Mouse (Mus musculus) hindbrain, embryonic 12.5 days (tissue): ENCODE data around the gene Eid2b. TPM values are rescaled to one million over a fixed set of nuclear protein-coding genes. Genes with fewer than 3 reads are reported as not detected.
A peak's percentile ranks its signal among the peaks of the same experiment; 100 is the strongest.

Source experiments
- ATAC-seq: fragments of 200-750 bp; cut with Nextera tagmentation; 2 replicates; pipeline ENCODE4 v1.8.0; 2017; ENCODE audit warnings: moderate TSS enrichment; ENCODE audit not compliant: low FRiP score
- H3K27ac ChIP-seq: fragments of 300-500 bp; sonication (generic); 2 replicates; pipeline ENCODE4 v1.5.1; 2016; ENCODE audit warnings: mild to moderate bottlenecking
- H3K27me3 ChIP-seq: fragments of 300-500 bp; sonication (generic); 2 replicates; pipeline ENCODE4 v1.6.1; 2016; ENCODE audit warnings: mild to moderate bottlenecking
- H3K36me3 ChIP-seq: fragments of 300-500 bp; sonication (generic); 2 replicates; pipeline ENCODE4 v1.6.1; 2016; ENCODE audit warnings: mild to moderate bottlenecking
- H3K4me1 ChIP-seq: fragments of 300-500 bp; sonication (generic); 2 replicates; pipeline ENCODE4 v1.6.1; 2016
- H3K4me2 ChIP-seq: fragments of 300-500 bp; sonication (generic); replicated peaks from 2 replicates; pipeline ENCODE4 v1.6.1; 2016; ENCODE audit warnings: mild to moderate bottlenecking
- H3K4me3 ChIP-seq: fragments of 300-500 bp; sonication (generic); 2 replicates; pipeline ENCODE4 v1.5.1; 2016; ENCODE audit warnings: mild to moderate bottlenecking
- H3K9ac ChIP-seq: fragments of 300-500 bp; sonication (generic); 2 replicates; pipeline ENCODE4 v1.6.1; 2016; ENCODE audit warnings: mild to moderate bottlenecking, moderate library complexity
- H3K9me3 ChIP-seq: fragments of 300-500 bp; sonication (generic); replicated peaks from 2 replicates; pipeline ENCODE4 v1.6.1; 2016; ENCODE audit warnings: mild to moderate bottlenecking
- WGBS: fragments of 180-500 bp; shearing (Covaris S2); methylation state at CpG from one replicate; pipeline ENCODE4 v1.1.7; 2016; 5-methylcytosine and 5-hydroxymethylcytosine counted together
- polyA plus RNA-seq: library from polyadenylated mRNA; unstranded; fragments of >200 nt; fragmentation: Nextera tagmentation; extraction: Ambion mirVana; gene quantifications from 2 replicates; pipeline ENCODE4 v1.2.1, GENCODE M21; 2016

Eid2b gene
- polyA plus RNA-seq, 1 experiment from 2014 or later: 26.7 TPM

GRCm38 (mm10) chr7:28306216-28306615 lies 28.7 kb downstream of the Eid2b start:
- Histone ChIP-seq H3K9ac (no peak overlapping the region), H3K4me2 (no peak overlapping the region), H3K27ac (no peak overlapping the region), H3K9me3 (no peaks in the 10 kb centered on the region), H3K36me3 (peaks cover 52% of the 10 kb centered on the region), H3K4me3 (no peak overlapping the region), H3K27me3 (peaks cover 5% of the 10 kb centered on the region; the same call in 1 of the 2 replicates), H3K4me1 (peaks cover 38% of the 10 kb centered on the region)
- 94% methylated on average over 8 of the region's 8 CpGs for WGBS
- no peak for ATAC-seq

DNA sequence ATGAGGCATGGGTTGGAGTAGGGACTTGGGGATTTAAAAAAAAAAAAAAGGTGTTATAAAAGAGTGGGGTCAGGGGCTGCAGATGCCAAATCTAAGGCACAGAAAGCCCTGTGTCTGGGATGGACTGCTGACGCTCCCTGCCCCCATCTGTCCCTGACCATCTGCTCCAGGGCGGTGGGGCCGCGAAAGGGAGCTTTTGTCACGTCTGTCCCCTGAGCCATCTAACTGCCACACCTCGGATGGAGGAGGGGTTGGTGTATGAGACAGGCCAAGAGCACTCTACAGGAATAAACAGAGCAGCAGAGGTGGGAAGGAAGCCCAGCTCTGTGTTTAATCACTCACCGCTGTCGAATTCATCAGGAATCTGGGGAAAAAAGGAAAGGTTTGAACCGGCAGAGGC lies 32.2 kb downstream of the Eid2b start:
- Histone ChIP-seq H3K27ac (peak overlapping the region; percentile 58), H3K27me3 (no peaks in the 10 kb centered on the region), H3K9ac (no peak overlapping the region), H3K4me3 (no peak overlapping the region; the same call in 1 of the 2 replicates), H3K36me3 (peaks cover 54% of the 10 kb centered on the region), H3K9me3 (no peaks in the 10 kb centered on the region), H3K4me1 (peaks cover 24% of the 10 kb centered on the region), H3K4me2 (peak overlapping the region; percentile 89; the same call in 1 of the 2 replicates)
- ATAC-seq: peak; percentile 21; the same call in 1 of the 2 replicates
- WGBS: 35% methylated on average over 9 of the region's 9 CpGs

DNA sequence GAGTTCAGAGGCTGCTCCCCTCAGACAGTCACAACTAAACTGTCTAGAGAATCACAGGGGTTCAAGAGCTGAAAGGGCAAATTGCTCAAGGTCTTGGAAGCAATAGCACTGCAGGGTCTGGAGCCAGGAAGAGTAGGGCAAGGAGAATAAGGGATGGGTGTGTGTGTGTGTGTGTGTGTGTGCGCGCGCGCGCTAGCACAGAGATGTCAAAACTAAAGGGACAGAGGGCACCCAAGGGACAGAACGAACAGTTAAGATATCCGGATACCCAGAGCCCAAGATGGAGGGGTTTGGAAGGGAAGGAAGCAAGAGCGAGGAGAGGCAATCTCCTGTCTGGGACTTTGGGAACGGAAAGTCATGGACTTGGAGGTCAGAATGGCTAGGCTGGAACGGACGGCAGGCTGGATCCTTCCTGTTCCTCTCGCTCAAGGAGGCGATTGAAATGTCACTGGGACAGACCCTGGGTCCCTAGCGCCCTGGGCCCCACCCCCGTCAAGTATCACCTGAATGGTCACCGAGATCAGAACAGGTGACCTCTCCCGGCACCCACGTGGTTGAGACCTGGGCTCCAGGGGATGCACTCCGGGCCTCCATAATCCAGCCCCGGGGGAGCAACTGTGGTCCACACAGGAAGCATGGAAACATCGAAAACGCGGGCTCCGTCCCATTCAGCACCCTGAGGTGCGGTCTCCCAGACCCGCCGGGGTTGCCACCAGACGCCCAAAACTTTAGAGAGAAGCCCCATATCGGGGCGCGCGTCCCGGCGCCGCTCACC lies 33.8 kb downstream of the Eid2b start:
- H3K4me2 ChIP-seq: peak overlapping the region; percentile 89
- no peaks in the 10 kb centered on the region for H3K27me3 ChIP-seq
- H3K36me3 ChIP-seq: peaks cover 54% of the 10 kb centered on the region
- H3K4me3 ChIP-seq: peak overlapping the region; percentile 65
- peak overlapping the region; percentile 69 for H3K27ac ChIP-seq
- H3K4me1 ChIP-seq: peaks cover 24% of the 10 kb centered on the region
- WGBS: 6% methylated on average over 35 of the region's 35 CpGs
- H3K9ac ChIP-seq: peak overlapping the region; percentile 78
- H3K9me3 ChIP-seq: no peaks in the 10 kb centered on the region
- ATAC-seq: peak; percentile 65; the same call in 1 of the 2 replicates

DNA sequence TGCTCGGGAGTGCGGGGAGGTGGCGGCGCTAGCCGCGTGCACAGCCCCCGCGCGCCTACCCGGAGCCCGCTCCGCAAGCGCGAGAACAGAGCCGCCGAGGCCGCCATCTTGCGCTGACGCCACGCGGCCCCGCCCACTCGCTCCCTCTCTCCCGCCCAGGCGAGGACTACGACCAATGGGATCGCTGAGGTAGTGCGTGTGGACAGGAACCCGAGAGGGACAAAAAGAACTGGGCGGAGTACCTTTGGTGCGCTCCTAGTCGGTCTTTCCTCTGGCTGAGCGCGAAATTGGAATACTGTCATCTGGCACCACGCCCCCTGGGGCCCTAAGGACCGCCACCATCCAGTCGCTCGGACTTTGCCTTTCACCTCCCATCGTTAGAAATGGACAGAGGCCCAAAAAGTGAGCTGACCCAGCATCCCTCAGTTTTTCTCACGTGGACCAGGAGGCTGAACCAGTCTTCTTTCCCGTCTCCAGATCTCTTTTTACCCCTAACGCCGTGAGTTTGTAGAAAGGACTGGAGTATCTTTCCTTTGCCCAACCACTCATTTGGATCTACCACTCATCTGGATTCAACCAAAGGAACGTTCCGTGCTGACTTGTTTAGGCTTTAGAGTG lies 34.5 kb downstream of the Eid2b start, which contains the start of gene Timm50:
TSS of gene Timm50 (minus strand) at position 147 of the 618 bp plus-strand sequence.
- no peaks in the 10 kb centered on the region for H3K27me3 ChIP-seq
- peaks cover 24% of the 10 kb centered on the region for H3K4me1 ChIP-seq
- 2% methylated on average over 43 of the region's 45 CpGs for WGBS
- peak; percentile 93 for ATAC-seq
- H3K36me3 ChIP-seq: peaks cover 54% of the 10 kb centered on the region
- no peaks in the 10 kb centered on the region for H3K9me3 ChIP-seq
- H3K4me2 ChIP-seq: peak within 1 kb of the TSS; percentile 89
- H3K4me3 ChIP-seq: peak within 1 kb of the TSS; percentile 65
- H3K9ac ChIP-seq: peak within 1 kb of the TSS; percentile 78
- H3K27ac ChIP-seq: peak within 1 kb of the TSS; percentile 69

- no peaks in the 10 kb centered on the region for H3K4me1 ChIP-seq
- no peaks in the 10 kb centered on the region for H3K9me3 ChIP-seq
- WGBS: 93% methylated on average over 3 of the region's 3 CpGs
- peaks cover 86% of the 10 kb centered on the region for H3K36me3 ChIP-seq
- H3K27ac ChIP-seq: no peak overlapping the region
- ATAC-seq: no peak
- no peak overlapping the region for H3K4me2 ChIP-seq
- no peak overlapping the region for H3K9ac ChIP-seq
- no peaks in the 10 kb centered on the region for H3K27me3 ChIP-seq
- H3K4me3 ChIP-seq: no peak overlapping the region
Observed at GRCm38 (mm10) chr7:28318036-28318435, 40.5 kb downstream of the Eid2b start.

- H3K4me2 ChIP-seq: no peak overlapping the region
- ATAC-seq: no peak
- no peak overlapping the region for H3K9ac ChIP-seq
- no peak overlapping the region for H3K4me3 ChIP-seq
- H3K27ac ChIP-seq: no peak overlapping the region
- no peaks in the 10 kb centered on the region for H3K27me3 ChIP-seq
- H3K9me3 ChIP-seq: no peaks in the 10 kb centered on the region
- peaks cover 92% of the 10 kb centered on the region for H3K36me3 ChIP-seq
- H3K4me1 ChIP-seq: no peaks in the 10 kb centered on the region
- WGBS: 95% methylated on average over 17 of the region's 17 CpGs
Observed at GRCm38 (mm10) chr7:28318714-28319113, 41.2 kb downstream of the Eid2b start.

- H3K4me2 ChIP-seq: no peak overlapping the region
- WGBS: 95% methylated on average over 15 of the region's 15 CpGs
- H3K4me3 ChIP-seq: no peak overlapping the region
- ATAC-seq: no peak
- H3K36me3 ChIP-seq: peaks cover 99% of the 10 kb centered on the region
- H3K9ac ChIP-seq: no peak overlapping the region
- H3K4me1 ChIP-seq: no peaks in the 10 kb centered on the region
- no peak overlapping the region for H3K27ac ChIP-seq
- no peaks in the 10 kb centered on the region for H3K27me3 ChIP-seq
- H3K9me3 ChIP-seq: no peaks in the 10 kb centered on the region
Observed at GRCm38 (mm10) chr7:28321974-28322720, 44.6 kb downstream of the Eid2b start.

- Histone ChIP-seq H3K9ac (no peak overlapping the region), H3K9me3 (no peaks in the 10 kb centered on the region), H3K27ac (no peak overlapping the region), H3K27me3 (no peaks in the 10 kb centered on the region), H3K4me1 (no peaks in the 10 kb centered on the region), H3K4me2 (no peak overlapping the region), H3K36me3 (peaks cover 98% of the 10 kb centered on the region), H3K4me3 (no peak overlapping the region)
- WGBS: 94% methylated on average over 8 of the region's 8 CpGs
- ATAC-seq: no peak
Observed at GRCm38 (mm10) chr7:28325293-28325692, 47.8 kb downstream of the Eid2b start.

DNA sequence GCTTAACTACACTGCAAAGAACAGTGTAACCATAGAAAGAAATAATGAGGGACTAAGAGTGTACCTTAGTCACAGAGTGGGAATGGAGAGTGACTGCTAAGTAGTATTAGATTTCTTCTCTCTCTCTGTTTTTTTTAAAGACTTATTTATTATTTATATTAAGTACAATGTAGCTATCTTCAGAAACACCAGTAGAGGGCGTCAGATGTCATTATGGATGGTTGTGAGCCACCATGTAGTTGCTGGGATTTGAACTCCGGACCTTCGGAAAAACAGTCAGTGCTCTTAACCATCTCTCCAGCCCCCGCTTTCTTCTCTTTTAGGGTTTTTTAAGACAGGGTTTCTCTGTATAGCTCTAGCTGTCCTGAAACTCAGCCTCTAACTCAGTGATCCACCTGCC lies 48.9 kb downstream of the Eid2b start:
- Histone ChIP-seq H3K9me3 (no peaks in the 10 kb centered on the region), H3K4me2 (no peak overlapping the region), H3K9ac (no peak overlapping the region), H3K27ac (no peak overlapping the region), H3K27me3 (no peaks in the 10 kb centered on the region), H3K4me3 (no peak overlapping the region), H3K4me1 (no peaks in the 10 kb centered on the region), H3K36me3 (peaks cover 99% of the 10 kb centered on the region)
- no peak for ATAC-seq
- 83% methylated on average over 4 of the region's 4 CpGs for WGBS

GRCm38 (mm10) chr7:28328260-28328659 lies 50.7 kb downstream of the Eid2b start:
- peaks cover 89% of the 10 kb centered on the region for H3K36me3 ChIP-seq
- H3K4me3 ChIP-seq: no peak overlapping the region
- 95% methylated on average over 2 of the region's 2 CpGs for WGBS

More at GRCm38 (mm10) chr7:28328260-28328659, 50.7 kb downstream of the Eid2b start:
- Histone ChIP-seq H3K27me3 (no peaks in the 10 kb centered on the region), H3K4me1 (no peaks in the 10 kb centered on the region), H3K9ac (no peak overlapping the region), H3K27ac (no peak overlapping the region), H3K4me2 (no peak overlapping the region), H3K9me3 (no peaks in the 10 kb centered on the region)
- ATAC-seq: no peak
